Mouse (Mus musculus) layer of hippocampus, adult 2 months (tissue): ENCODE data around the gene Mrpl30. TPM values are rescaled to one million over a fixed set of nuclear protein-coding genes. Genes with fewer than 3 reads are reported as not detected.

ENCODE experiments used
- DNase-seq, 2 experiments: peaks; one replicate each; pipeline ENCODE4 v3.0.0; 2022; ENCODE audit warnings: low spot score in 2 of 2
- H3K27ac ChIP-seq: fragments of 200-600 bp; 2 replicates; pipeline ENCODE4 v1.8.1; 2022
- H3K4me3 ChIP-seq: fragments of 200-600 bp; 2 replicates; pipeline ENCODE4 v1.8.1; 2022; ENCODE audit warnings: mild to moderate bottlenecking
- CTCF ChIP-seq: fragments of 200-600 bp; conservative IDR thresholded peaks from 2 replicates; pipeline ENCODE4 v1.8.1; 2022; ENCODE audit warnings: antibody characterized with exemption, mild to moderate bottlenecking, moderate library complexity
- long read RNA-seq, 2 experiments: library from polyadenylated mRNA; stranded (forward); transcript quantifications; one replicate each; pipeline ENCODE4 v2.0.0; 2021; ENCODE audit warnings: borderline mapping rate in 2 of 2
- total RNA-seq, 2 experiments: library from RNA; stranded (reverse); gene quantifications; 2 replicates each; pipeline ENCODE4 v1.2.3; 2021

The Mrpl30 gene
- total RNA-seq: 100 to 1,000 TPM; 134 to 142 TPM
- long read RNA-seq, experiment 1, transcript Mrpl30-205 (5 exons, 662 nt): minor isoform, 8 of 146 reads
- long read RNA-seq, experiment 1, transcript Mrpl30-201 (6 exons, 969 nt): major isoform, 17 of 146 reads
- long read RNA-seq, experiment 1, partial matches to known transcripts: 0 of 146 reads
- long read RNA-seq, experiment 1, other reads (novel, unspliced or antisense): 121 of 146 reads
- long read RNA-seq, experiment 2, transcript Mrpl30-205 (5 exons, 662 nt): minor isoform, 14 of 187 reads
- long read RNA-seq, experiment 2, transcript Mrpl30-201 (6 exons, 969 nt): major isoform, 26 of 187 reads
- long read RNA-seq, experiment 2, partial matches to known transcripts: 0 of 187 reads
- long read RNA-seq, experiment 2, other reads (novel, unspliced or antisense): 145 of 187 reads

DNA sequence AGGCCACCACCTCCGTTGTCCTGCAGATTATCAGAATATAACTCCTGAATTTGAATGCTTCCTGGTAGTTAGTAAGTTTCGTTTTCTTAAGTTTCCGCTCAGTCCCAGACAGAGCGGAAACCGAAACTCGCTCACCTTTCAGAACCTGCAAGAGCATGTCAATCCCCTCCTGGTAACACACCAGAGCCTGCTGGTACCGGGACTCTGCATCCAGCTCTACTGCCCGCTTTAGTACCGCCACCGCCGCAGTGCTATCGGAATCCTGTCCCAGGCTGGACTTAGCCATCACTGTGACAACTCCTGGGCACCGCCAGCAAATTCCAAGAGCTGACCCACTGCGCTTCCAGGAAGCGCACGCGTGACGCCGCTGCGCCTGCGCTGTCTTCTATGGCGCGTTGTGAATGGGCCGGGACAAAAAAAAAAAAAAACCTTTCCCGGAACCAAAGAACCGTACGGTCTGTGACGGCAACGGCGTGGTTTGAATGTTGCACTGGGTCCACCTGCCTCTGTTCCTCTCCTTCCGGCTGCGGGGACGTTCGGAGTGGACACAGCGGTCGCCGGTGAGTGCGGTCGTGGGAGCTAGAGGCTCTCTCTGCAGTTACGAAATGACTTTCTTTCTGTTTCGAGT lies at the start of gene Mrpl30, which contains the start of gene Mitd1:
TSS of gene Mrpl30 (plus strand) at position 453 of the 628 bp plus-strand sequence.
TSS of gene Mitd1 (minus strand) at position 387 of the 628 bp plus-strand sequence.
- peak within 1 kb of the TSS; percentile 74 for H3K4me3 ChIP-seq

GRCm38 (mm10) chr1:37846878-37847277 lies 43.4 kb upstream of the Mrpl30 start:
- no peak for DNase-seq
- TF ChIP-seq CTCF: no peak
- H3K4me3 ChIP-seq: no peak overlapping the region
- H3K27ac ChIP-seq: no peak overlapping the region

More for the DNA sequence above, at the start of gene Mrpl30, which contains the start of gene Mitd1:
- H3K27ac ChIP-seq: peak within 1 kb of the TSS; percentile 87
- DNase-seq: peak; percentile 87 to 90
- 0 out of 2 replicates have a peak, but pooled peaks have one; percentile 12 for TF ChIP-seq CTCF

DNA sequence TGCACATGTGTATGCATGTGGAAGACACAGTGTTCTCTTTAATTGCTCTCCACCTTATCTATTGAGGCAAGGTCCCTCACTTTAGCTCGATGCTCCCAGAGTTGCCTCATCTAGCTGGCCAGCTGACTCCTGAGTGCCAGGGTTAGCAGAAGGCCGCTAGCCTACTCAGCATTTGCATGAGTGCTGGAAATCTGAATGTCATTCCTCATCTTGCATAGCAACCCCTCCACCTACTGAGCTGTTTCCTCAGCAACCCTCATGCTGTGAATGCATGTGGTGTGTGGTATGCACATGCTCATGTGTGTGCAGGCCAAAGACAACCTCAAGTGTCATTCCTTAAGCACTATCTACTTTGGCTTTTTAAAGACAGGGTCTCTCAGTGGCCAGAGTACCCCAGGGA lies 39.6 kb upstream of the Mrpl30 start:
- TF ChIP-seq CTCF: no peak
- DNase-seq: peak; percentile 32 to 39

DNA sequence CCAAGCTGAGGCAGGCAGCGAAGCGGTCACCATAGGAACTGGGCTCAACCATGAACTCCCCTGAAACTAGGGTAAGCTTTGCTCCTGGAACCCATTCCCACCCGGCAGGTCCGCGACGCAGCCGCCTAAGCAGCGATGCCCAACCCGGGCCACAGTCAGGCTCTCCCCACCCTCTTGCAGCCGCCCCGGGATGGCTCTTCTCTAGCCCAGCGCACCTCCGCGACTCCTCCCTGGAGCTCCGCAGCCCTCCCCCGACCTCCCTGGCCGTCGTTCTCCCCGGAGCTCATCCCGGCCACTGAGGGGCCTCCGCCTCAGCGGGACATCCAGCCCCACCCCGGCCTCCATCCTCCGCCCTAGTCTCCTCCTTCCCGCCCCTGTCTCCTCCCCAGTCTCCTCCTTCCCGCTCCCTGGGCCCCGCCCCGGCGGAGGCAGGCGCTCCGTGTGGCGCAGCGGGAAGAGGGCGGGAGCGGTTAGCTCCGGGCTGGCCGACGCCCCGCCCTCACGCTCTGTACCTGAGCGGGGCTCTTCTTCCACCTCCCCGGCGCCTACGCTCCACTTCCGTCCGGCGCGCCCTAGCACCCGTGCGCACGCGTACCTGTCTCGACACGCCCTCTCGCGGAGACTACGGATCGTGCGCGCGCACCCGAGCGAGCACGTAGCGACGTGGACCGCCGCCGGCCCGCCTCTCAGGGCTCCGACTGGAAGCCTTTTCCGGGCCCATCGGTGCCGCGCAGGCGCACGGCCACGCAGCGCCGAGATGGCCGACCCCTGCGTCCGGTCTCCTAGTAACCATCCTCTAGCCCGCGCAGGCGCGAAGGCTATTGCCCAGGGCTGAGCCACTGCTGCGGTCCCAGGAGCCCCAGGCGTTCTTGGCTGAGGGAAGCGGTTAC lies 25.5 kb upstream of the Mrpl30 start:
- TF ChIP-seq CTCF: peak; percentile 68
- Histone ChIP-seq H3K27ac (peak overlapping the region; percentile 98), H3K4me3 (peak overlapping the region; percentile 86)
- DNase-seq: peak; percentile 99

More for the DNA sequence above, 39.6 kb upstream of the Mrpl30 start:
- Histone ChIP-seq H3K27ac (peak overlapping the region; percentile 85), H3K4me3 (no peak overlapping the region)

GRCm38 (mm10) chr1:37865401-37866215 lies 24.7 kb upstream of the Mrpl30 start:
- peak overlapping the region; percentile 98 for H3K27ac ChIP-seq
- no peak for TF ChIP-seq CTCF
- H3K4me3 ChIP-seq: peak overlapping the region; percentile 86
- DNase-seq: no peak

GRCm38 (mm10) chr1:37866286-37866685 lies 24.0 kb upstream of the Mrpl30 start, which contains the start of gene Tsga10:
Tsga10 (minus strand) TSS chr1:37866429.
- H3K4me3 ChIP-seq: peak within 1 kb of the TSS; percentile 86
- TF ChIP-seq CTCF: no peak
- peak within 1 kb of the TSS; percentile 98 for H3K27ac ChIP-seq
- DNase-seq: no peak

- H3K27ac ChIP-seq: no peak overlapping the region
Observed at GRCm38 (mm10) chr1:37867056-37867455, 23.2 kb upstream of the Mrpl30 start.

GRCm38 (mm10) chr1:37867684-37868322 lies 22.5 kb upstream of the Mrpl30 start:
- TF ChIP-seq CTCF: no peak
- DNase-seq: no peak
- H3K4me3 ChIP-seq: no peak overlapping the region
- no peak overlapping the region for H3K27ac ChIP-seq

More at GRCm38 (mm10) chr1:37867056-37867455, 23.2 kb upstream of the Mrpl30 start:
- peak in 1 of 2 experiments; percentile 50 for DNase-seq
- peak; percentile 86 for TF ChIP-seq CTCF
- H3K4me3 ChIP-seq: no peak overlapping the region

DNA sequence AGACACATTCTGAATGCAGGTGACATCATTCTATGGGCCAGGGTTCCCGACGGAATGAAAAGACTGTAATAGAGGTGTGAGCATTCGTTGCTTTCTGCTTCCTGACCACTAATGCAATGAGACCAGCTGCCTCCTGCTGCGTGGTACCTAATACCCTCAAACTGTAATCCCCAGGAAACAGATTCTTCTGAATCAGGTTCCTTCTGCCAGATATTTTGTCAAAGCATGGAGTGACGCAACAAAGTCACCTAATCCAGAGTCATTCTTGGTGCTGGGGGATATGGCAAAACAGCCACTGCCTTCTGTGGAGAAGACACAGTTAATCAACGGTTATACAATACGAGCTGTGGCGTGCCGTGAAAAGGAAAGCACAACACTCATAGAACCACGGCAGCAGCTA lies 21.6 kb upstream of the Mrpl30 start:
- DNase-seq: no peak
- no peak overlapping the region for H3K27ac ChIP-seq
- no peak overlapping the region for H3K4me3 ChIP-seq
- no peak for TF ChIP-seq CTCF

DNA sequence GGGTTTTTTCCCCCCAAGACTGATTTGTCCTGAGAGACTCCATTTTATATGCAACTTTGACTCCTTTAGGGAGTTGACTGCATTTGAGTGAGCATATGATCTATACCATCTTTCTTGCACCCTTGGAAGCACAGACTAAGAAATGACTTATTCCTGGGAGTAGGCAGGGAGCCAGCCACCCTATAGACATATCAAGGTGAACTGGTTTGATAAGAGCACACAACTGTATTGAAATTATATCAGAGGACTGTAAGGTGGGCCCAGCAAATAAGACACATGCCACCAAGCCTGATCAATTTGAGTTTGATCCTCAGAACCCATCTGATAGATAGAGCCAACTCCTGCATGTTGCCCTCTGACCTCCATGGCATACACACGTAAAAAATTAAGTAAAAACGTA lies 20.9 kb upstream of the Mrpl30 start:
- no peak for TF ChIP-seq CTCF
- H3K27ac ChIP-seq: no peak overlapping the region
- no peak overlapping the region for H3K4me3 ChIP-seq
- DNase-seq: no peak

DNA sequence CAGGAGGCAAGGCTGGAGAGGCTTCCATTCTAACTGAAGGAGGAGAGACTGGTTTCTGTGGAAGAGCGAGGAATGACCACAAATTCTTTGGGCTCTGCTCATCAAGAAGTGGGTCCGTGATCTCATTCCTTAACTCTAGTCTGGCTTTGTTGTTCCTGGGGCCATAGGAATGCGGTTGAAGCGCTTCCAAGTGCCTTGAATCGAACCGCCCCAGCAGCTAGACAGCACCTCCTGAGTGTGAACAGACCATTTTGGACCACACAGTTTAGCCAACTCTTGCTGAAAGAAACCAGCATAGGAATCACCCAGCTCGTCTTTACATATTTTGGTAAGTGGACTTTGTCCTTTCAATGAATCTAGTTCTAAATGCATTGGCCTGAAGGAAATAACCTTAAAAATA lies 18.6 kb upstream of the Mrpl30 start, which contains the start of gene Lipt1:
TSS of gene Lipt1 (plus strand) at position 35 of the 400 bp plus-strand sequence.
- Histone ChIP-seq H3K4me3 (peak within 1 kb of the TSS; percentile 62), H3K27ac (peak within 1 kb of the TSS; percentile 79)
- DNase-seq: no peak
- no peak for TF ChIP-seq CTCF
